Mouse (Mus musculus) spleen, adult 10 weeks (tissue): Measurements from ENCODE around the gene Tph1. TPM values are rescaled to one million over a fixed set of nuclear protein-coding genes. Genes with fewer than 3 reads are reported as not detected.

Experiments used
- polyA plus RNA-seq: library from polyadenylated mRNA; stranded (reverse); fragments of 350-450 nt; fragmentation: Illumina TruSeq; extraction: RNeasy Lipid Tissue Mini Kit (QIAGEN cat#74804); gene quantifications from one replicate; pipeline ENCODE4 v1.2.3, GENCODE M21; 2015; ENCODE audit warnings: low replicate concordance; ENCODE audit not compliant: insufficient read depth

Tph1 gene
- polyA plus RNA-seq = 0.19 TPM

GRCm38 (mm10) chr7:46672160-46672672 lies at the start of gene Tph1:
Tph1 (minus strand) TSS chr7:46672537.

GRCm38 (mm10) chr7:46715600-46715999 lies 43.3 kb upstream of the Tph1 start, which contains the start of gene Saa3:
Saa3 (minus strand) TSS chr7:46715700.

GRCm38 (mm10) chr7:46710390-46710844 lies 38.1 kb upstream of the Tph1 start, which contains the start of gene Saal1:
Saal1 (minus strand) TSS chr7:46710680.

GRCm38 (mm10) chr7:46639692-46640031 lies 32.7 kb downstream of the Tph1 start, which contains the start of gene Sergef:
Sergef (minus strand) TSS chr7:46639807.

Other genes with a start within 250 kb of the Tph1 start
- gene Sergef, start 32.7 kb downstream of the Tph1 start, polyA plus RNA-seq = 7.7 TPM
- 12.1 TPM for gene Saal1, start 38.1 kb upstream of the Tph1 start, polyA plus RNA-seq
- gene Saa3, start 43.2 kb upstream of the Tph1 start, polyA plus RNA-seq = 1.1 TPM
- not detected for gene Saa4, start 60.1 kb upstream of the Tph1 start, polyA plus RNA-seq
- not detected for gene Saa1, start 70.4 kb upstream of the Tph1 start, polyA plus RNA-seq
- gene Saa2, start 79.3 kb upstream of the Tph1 start, polyA plus RNA-seq = not detected
- gene Hps5, start 123.5 kb upstream of the Tph1 start, polyA plus RNA-seq = 62.5 TPM
- 56.3 TPM for gene Gtf2h1, start 123.6 kb upstream of the Tph1 start, polyA plus RNA-seq
- 238 TPM for gene Ldha, start 168.9 kb upstream of the Tph1 start, polyA plus RNA-seq
- gene Ldhc, start 188.7 kb upstream of the Tph1 start, polyA plus RNA-seq = not detected
- gene Tsg101, start 247.4 kb upstream of the Tph1 start, polyA plus RNA-seq = 96.7 TPM